ENCODE assay signal across 10 mouse cellular contexts in the genomic region with DNA sequence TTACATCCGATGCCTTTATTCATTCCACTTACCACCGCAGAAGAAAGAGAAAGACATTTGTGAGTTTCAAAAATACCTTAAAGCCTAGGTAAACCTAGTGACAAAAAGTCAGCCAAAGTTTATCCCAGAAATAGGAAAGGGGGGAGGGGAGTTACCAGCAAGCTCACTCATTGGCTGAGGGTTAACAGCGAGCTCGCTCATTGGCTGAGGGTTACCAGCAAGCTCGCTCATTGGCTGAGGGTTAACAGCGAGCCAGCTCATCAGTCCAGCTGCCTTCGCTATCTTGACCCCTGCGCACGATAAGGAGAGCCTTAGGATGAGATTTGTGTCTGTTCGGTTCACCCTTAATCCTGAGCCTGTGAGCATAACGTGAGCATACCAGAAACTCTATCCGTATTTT. TPM values are rescaled to one million over a fixed set of nuclear protein-coding genes. Genes with fewer than 3 reads are reported as not detected.
A peak's percentile ranks its signal among the peaks of the same experiment; 100 is the strongest.
DNase-seq lines count a peak whose midpoint lies in the region; ATAC-seq and TF ChIP-seq lines count a peak whose summit lies in the region.
"Had no signal": no experiment of that assay in that cellular context is flagged by ENCODE, and none has a peak within 500 bp of the region (broad histone marks: within the 10 kb centered on the region; RNA-seq: fewer than 3 reads in every experiment).

No protein-coding gene starts in this region.

- TF ChIP-seq CTCF in intestine, postnatal 0 days (IDR thresholded peaks at IDR 0.05; ENCODE audit: low read depth): no peak
- no peak for TF ChIP-seq CTCF in layer of hippocampus, adult 2 months (conservative IDR thresholded peaks at IDR 0.05)

- H3K27ac ChIP-seq in intestine, embryonic 14.5 days (ENCODE audit: low read depth): no peak overlapping the region
- no peak overlapping the region for H3K27ac ChIP-seq in intestine, postnatal 0 days (ENCODE audit: low read depth, low read length)
- H3K27ac ChIP-seq in embryonic facial prominence, embryonic 14.5 days (replicated peaks; ENCODE audit: low read depth, low read length): no peak overlapping the region
- no peak overlapping the region for H3K27ac ChIP-seq in limb, embryonic 12.5 days
- no peak overlapping the region for H3K27ac ChIP-seq in layer of hippocampus, adult 2 months

- no peaks in the 10 kb centered on the region for H3K4me1 ChIP-seq in intestine, embryonic 14.5 days (replicated peaks; ENCODE audit: control insufficient read depth, insufficient read depth, low read length)
- no peaks in the 10 kb centered on the region for H3K4me1 ChIP-seq in intestine, postnatal 0 days (replicated peaks; ENCODE audit: control insufficient read depth, insufficient read depth, low read length)
- peaks cover 7% of the 10 kb centered on the region; the same call in 1 of the 2 replicates for H3K4me1 ChIP-seq in embryonic facial prominence, embryonic 14.5 days (ENCODE audit: control insufficient read depth, insufficient read depth, low read length)
- no peaks in the 10 kb centered on the region for H3K4me1 ChIP-seq in limb, embryonic 12.5 days (replicated peaks)

- H3K36me3 ChIP-seq in intestine, embryonic 14.5 days (ENCODE audit: control insufficient read depth, insufficient read depth, low read length): no peaks in the 10 kb centered on the region
- no peaks in the 10 kb centered on the region for H3K36me3 ChIP-seq in intestine, postnatal 0 days (ENCODE audit: control insufficient read depth, insufficient read depth)
- H3K36me3 ChIP-seq in embryonic facial prominence, embryonic 14.5 days (ENCODE audit: control insufficient read depth, insufficient read depth, low read length): no peaks in the 10 kb centered on the region
- no peaks in the 10 kb centered on the region for H3K36me3 ChIP-seq in limb, embryonic 12.5 days

- 18% methylated on average over 12 of the region's 12 CpGs for WGBS in intestine, embryonic 14.5 days
- 22% methylated on average over 12 of the region's 12 CpGs for WGBS in intestine, postnatal 0 days
- WGBS in embryonic facial prominence, embryonic 14.5 days: 17% methylated on average over 12 of the region's 12 CpGs
- 16% methylated on average over 12 of the region's 12 CpGs for WGBS in limb, embryonic 12.5 days

- H3K9me3 ChIP-seq in intestine, embryonic 14.5 days (ENCODE audit: control insufficient read depth, low read length): no peaks in the 10 kb centered on the region
- no peaks in the 10 kb centered on the region for H3K9me3 ChIP-seq in intestine, postnatal 0 days (ENCODE audit: control insufficient read depth)
- H3K9me3 ChIP-seq in embryonic facial prominence, embryonic 14.5 days (ENCODE audit: control insufficient read depth, low read length): no peaks in the 10 kb centered on the region
- no peaks in the 10 kb centered on the region for H3K9me3 ChIP-seq in limb, embryonic 12.5 days

- no peak overlapping the region for H3K9ac ChIP-seq in intestine, embryonic 14.5 days (ENCODE audit: low read length)
- H3K9ac ChIP-seq in intestine, postnatal 0 days (ENCODE audit: low read depth, low read length): no peak overlapping the region
- H3K9ac ChIP-seq in embryonic facial prominence, embryonic 14.5 days (ENCODE audit: low read depth, low read length): no peak overlapping the region
- no peak overlapping the region for H3K9ac ChIP-seq in limb, embryonic 12.5 days (replicated peaks)

- no peaks in the 10 kb centered on the region for H3K27me3 ChIP-seq in intestine, embryonic 14.5 days (replicated peaks; ENCODE audit: control insufficient read depth, insufficient read depth, low read length)
- H3K27me3 ChIP-seq in intestine, postnatal 0 days (replicated peaks; ENCODE audit: control insufficient read depth, insufficient read depth, low read length): no peaks in the 10 kb centered on the region
- no peaks in the 10 kb centered on the region for H3K27me3 ChIP-seq in embryonic facial prominence, embryonic 14.5 days (replicated peaks; ENCODE audit: control insufficient read depth, insufficient read depth, low read length)
- H3K27me3 ChIP-seq in limb, embryonic 12.5 days: no peaks in the 10 kb centered on the region

- H3K4me3 ChIP-seq in intestine, embryonic 14.5 days (ENCODE audit: low read depth, low read length): no peak overlapping the region
- no peak overlapping the region for H3K4me3 ChIP-seq in intestine, postnatal 0 days (ENCODE audit: low read depth, low read length)
- no peak overlapping the region for H3K4me3 ChIP-seq in embryonic facial prominence, embryonic 14.5 days (ENCODE audit: low read depth, low read length)
- H3K4me3 ChIP-seq in limb, embryonic 12.5 days (replicated peaks): no peak overlapping the region
- no peak overlapping the region for H3K4me3 ChIP-seq in layer of hippocampus, adult 2 months

- DNase-seq in intestine, embryonic 14.5 days (ENCODE audit: low spot score): no peak
- DNase-seq in embryonic facial prominence, embryonic 14.5 days (ENCODE audit: low spot score): peak; percentile 66
- peak; percentile 49 for DNase-seq in retina, embryonic 14.5 days (ENCODE audit: low spot score)
- DNase-seq in layer of hippocampus, adult 2 months (ENCODE audit: low spot score in 2 of 2): no peak
- no peak for DNase-seq in spleen, adult 18-20 months
- DNase-seq: kidney, adult 18-20 months; thymus, postnatal 25 days had no signal

- peak overlapping the region; percentile 27 for H3K4me2 ChIP-seq in intestine, embryonic 14.5 days (ENCODE audit: low read length)
- H3K4me2 ChIP-seq in intestine, postnatal 0 days (replicated peaks; ENCODE audit: low read depth): no peak overlapping the region
- peak overlapping the region; percentile 38 for H3K4me2 ChIP-seq in embryonic facial prominence, embryonic 14.5 days (ENCODE audit: low read depth, low read length)
- peak overlapping the region; percentile 45 for H3K4me2 ChIP-seq in limb, embryonic 12.5 days

- ATAC-seq in intestine, embryonic 14.5 days (replicated peaks; ENCODE audit: low FRiP score, low TSS enrichment, low read depth): 0 out of 2 replicates have a peak, but pooled peaks have one; percentile 76
- no peak for ATAC-seq in intestine, postnatal 0 days
- ATAC-seq in embryonic facial prominence, embryonic 14.5 days (ENCODE audit: low read depth): peak; percentile 82; the same call in 1 of the 2 replicates
- peak; percentile 73; the same call in 1 of the 2 replicates for ATAC-seq in limb, embryonic 12.5 days (ENCODE audit: insufficient number of reproducible peaks, insufficient read depth, low FRiP score, low TSS enrichment, low read depth)
- ATAC-seq in granulocyte monocyte progenitor cell, adult 5-6 weeks (replicated peaks; ENCODE audit: poor library complexity, severe bottlenecking): no peak

RNA-seq across cellular contexts. Expression of gene Myo1b, which starts 6.9 kb away (rescaled TPM):
- 69.9 and 89.4 TPM in 2 replicates for polyA plus RNA-seq in intestine, embryonic 14.5 days (2014; fragmentation: Nextera tagmentation; extraction: Ambion mirVana)
- 15.8 and 18.4 TPM in 2 replicates for polyA plus RNA-seq in intestine, postnatal 0 days (2015; fragmentation: Nextera tagmentation; extraction: Ambion mirVana)
- polyA plus RNA-seq in embryonic facial prominence, embryonic 14.5 days (2014; fragmentation: Nextera tagmentation; extraction: Ambion mirVana): 87.7 and 91.3 TPM in 2 replicates
- 114 and 142 TPM in 2 replicates for polyA plus RNA-seq in limb, embryonic 12.5 days (2016; fragmentation: Nextera tagmentation; extraction: Ambion mirVana)
- 2.6 and 4.4 TPM in 2 replicates for total RNA-seq in granulocyte monocyte progenitor cell, adult 5-6 weeks (2014; fragmentation: Nextera tagmentation)
- total RNA-seq in granulocyte monocyte progenitor cell, adult 5-6 weeks (2017): 5.5 and 13.1 TPM in 2 replicates
- total RNA-seq in layer of hippocampus, adult 2 months (2021): 10 to 100 TPM; 16.0 to 17.4 TPM

Comparison
In these comparisons a context has a peak if more than half of its experiments do, and no peak if none do; other contexts are left out.
1. ATAC-seq: peak in intestine, embryonic 14.5 days (single experiment), embryonic facial prominence, embryonic 14.5 days (single experiment) and limb, embryonic 12.5 days (single experiment); none in intestine, postnatal 0 days (single experiment) and granulocyte monocyte progenitor cell, adult 5-6 weeks (single experiment).
2. DNase-seq: peak in embryonic facial prominence, embryonic 14.5 days (single experiment) and retina, embryonic 14.5 days (single experiment); none in intestine, embryonic 14.5 days (single experiment), layer of hippocampus, adult 2 months (0 of 2) and spleen, adult 18-20 months (0 of 2).